Mouse (Mus musculus): ENCODE measurements around the gene Arcn1. TPM values are rescaled to one million over a fixed set of nuclear protein-coding genes. Genes with fewer than 3 reads are reported as not detected.

Arcn1 gene
- total RNA-seq, 2 experiments from 2014 or later, result 112 to 118 TPM

- DNase-seq (ENCODE audit: low spot score in 2 of 2), result peak; percentile 67 to 71
Observed at GRCm38 (mm10) chr9:44691671-44692520, 75.7 kb downstream of the Arcn1 start.

Other genes with a start within 250 kb of the Arcn1 start
- gene Cxcr5, start 206.0 kb downstream of the Arcn1 start, total RNA-seq (2021), result not detected
- 100 to 1,000 TPM; 112 to 113 TPM for gene Ddx6, start 163.0 kb downstream of the Arcn1 start, total RNA-seq (2021)
- not detected for gene Treh, start 94.6 kb downstream of the Arcn1 start, total RNA-seq (2021)
- gene Phldb1, start 32.6 kb downstream of the Arcn1 start, total RNA-seq (2021), result 100 to 1,000 TPM in 1 of 2 experiments, 10 to 100 TPM in 1; 87.9 to 102 TPM
- gene Ift46, start 63 bp upstream of the Arcn1 start, total RNA-seq (2021), result 10 to 100 TPM; 78.8 to 84.5 TPM
- 10 to 100 TPM; 23.6 to 30.9 TPM for gene Tmem25, start 31.5 kb upstream of the Arcn1 start, total RNA-seq (2021)
- under 1 TPM in 1 of 2 experiments, not detected in 1; 0.98 TPM for gene Ttc36, start 35.2 kb upstream of the Arcn1 start, total RNA-seq (2021)
- gene Kmt2a, start 113.5 kb upstream of the Arcn1 start, total RNA-seq (2021), result 10 to 100 TPM; 50.5 to 54.6 TPM
- 100 to 1,000 TPM; 394 to 460 TPM for gene Atp5l, start 152.9 kb upstream of the Arcn1 start, total RNA-seq (2021)
- gene Ube4a, start 197.8 kb upstream of the Arcn1 start, total RNA-seq (2021), result 100 to 1,000 TPM in 1 of 2 experiments, 10 to 100 TPM in 1; 92.4 to 104 TPM
- not detected for gene Cd3g, start 212.6 kb upstream of the Arcn1 start, total RNA-seq (2021)
- gene Cd3d, start 213.9 kb upstream of the Arcn1 start, total RNA-seq (2021), result not detected
- gene Cd3e, start 241.8 kb upstream of the Arcn1 start, total RNA-seq (2021), result not detected